In genomic region chr7:128208187-128208586, GRCm38 (mm10) we compare ENCODE assay signal across 9 mouse cellular contexts. TPM values are rescaled to one million over a fixed set of nuclear protein-coding genes. Genes with fewer than 3 reads are reported as not detected.
DNase-seq lines count a peak whose midpoint lies in the region; ATAC-seq and TF ChIP-seq lines count a peak whose summit lies in the region.
"Had no signal": no experiment of that assay in that cellular context is flagged by ENCODE, and none has a peak within 500 bp of the region (broad histone marks: within the 10 kb centered on the region; RNA-seq: fewer than 3 reads in every experiment).

No protein-coding gene starts in this region.

- POLR2A ChIA-PET in Patski (lab: Charles Lee): no interaction called here

- peaks cover 5% of the 10 kb centered on the region for H3K27me3 ChIP-seq in Patski

- CTCF ChIA-PET in Patski (lab: Charles Lee): interaction anchor here (0.6 kb wide), 1 partner anchor 410 kb away, joined by 3 read pairs; no protein-coding TSS in a partner anchor

- intact Hi-C loops in heart, postnatal 14 days (cut with DNase I): loop anchor here (2.0 to 10.0 kb wide), 2 partner anchors 103 to 263 kb away; partner anchors contain the start of gene Prss36
- intact Hi-C loops in left cerebral cortex, postnatal 36 days (cut with DNase I): loop anchor here (2.0 to 5.0 kb wide), 2 partner anchors 109 to 221 kb away; no protein-coding TSS in a partner anchor

- in situ Hi-C loops in Patski (cut with MboI; ENCODE audit: low pct_unique_long_range_greater_than_20kb): loop anchor here (5.0 to 25.0 kb wide), 3 partner anchors 106 to 546 kb away; partner anchors contain the start of gene Pycard

- ATAC-seq in Patski: no peak

- TF ChIP-seq CTCF in Patski (IDR thresholded peaks at IDR 0.05): peak; percentile 88

- DNase-seq in left cerebral cortex, adult 18-20 months (ENCODE audit: low spot score in 2 of 2): peak; percentile 54 to 74
- no peak for DNase-seq in left cerebral cortex, adult 11 months (ENCODE audit: low spot score)
- peak; percentile 9 for DNase-seq in Patski (ENCODE audit: low read depth, low spot score)
- DNase-seq in cerebellum, adult 9-11 months: peak; percentile 42
- DNase-seq in heart, postnatal 14 days: peak; percentile 53 to 77
- DNase-seq in left cerebral cortex, postnatal 36 days (ENCODE audit: low spot score in 2 of 2): peak; percentile 16 to 60
- peak; percentile 35 for DNase-seq in ovary, postnatal 36 days (ENCODE audit: low spot score)
- DNase-seq in thymus, postnatal 25 days: peak; percentile 62

RNA-seq across cellular contexts. Expression of gene Cox6a2, which starts 2.0 kb away (rescaled TPM):
- 10 to 100 TPM in 1 of 2 experiments, 1 to 10 TPM in 1; 7.5 to 10.4 TPM for total RNA-seq in left cerebral cortex, adult 18-20 months (2021)
- 0.30 TPM for polyA plus RNA-seq in Patski (2021)
- 1,000 to 10,000 TPM; 1,548 to 1,671 TPM for total RNA-seq in heart, postnatal 14 days (2021)
- total RNA-seq in left cerebral cortex, postnatal 36 days (2021): 1 to 10 TPM; 7.4 to 8.7 TPM

RNA-seq across cellular contexts. Expression of gene Armc5, which starts 29.0 kb away (rescaled TPM):
- 10 to 100 TPM; 12.2 to 14.7 TPM for total RNA-seq in left cerebral cortex, adult 18-20 months (2021)
- polyA plus RNA-seq in Patski (2021): 17.3 TPM
- total RNA-seq in heart, postnatal 14 days (2021): 1 to 10 TPM; 7.8 to 9.0 TPM
- 10 to 100 TPM; 11.3 to 13.6 TPM for total RNA-seq in left cerebral cortex, postnatal 36 days (2021)

RNA-seq across cellular contexts. Expression of gene 9130023H24Rik, which starts 29.6 kb away (rescaled TPM):
- 1 to 10 TPM; 2.9 to 3.6 TPM for total RNA-seq in left cerebral cortex, adult 18-20 months (2021)
- polyA plus RNA-seq in Patski (2021): 5.4 TPM
- 1 to 10 TPM; 3.1 to 3.4 TPM for total RNA-seq in heart, postnatal 14 days (2021)
- 1 to 10 TPM; 2.7 to 3.7 TPM for total RNA-seq in left cerebral cortex, postnatal 36 days (2021)

RNA-seq across cellular contexts. Expression of gene Tgfb1i1, which starts 38.4 kb away (rescaled TPM):
- 10 to 100 TPM; 21.6 to 22.8 TPM for total RNA-seq in left cerebral cortex, adult 18-20 months (2021)
- polyA plus RNA-seq in Patski (2021): 98.6 TPM
- total RNA-seq in heart, postnatal 14 days (2021): 10 to 100 TPM; 31.9 to 32.2 TPM
- 10 to 100 TPM; 19.0 to 22.6 TPM for total RNA-seq in left cerebral cortex, postnatal 36 days (2021)

RNA-seq across cellular contexts. Expression of gene Itgad, which starts 54.0 kb away (rescaled TPM):
- total RNA-seq in left cerebral cortex, adult 18-20 months (2021): not detected
- polyA plus RNA-seq in Patski (2021): not detected
- under 1 TPM in 1 of 2 experiments, not detected in 1; 0.17 TPM for total RNA-seq in heart, postnatal 14 days (2021)
- total RNA-seq in left cerebral cortex, postnatal 36 days (2021): 1 to 10 TPM in 1 of 2 experiments, under 1 TPM in 1; 0.45 to 1.3 TPM
- total RNA-seq: gastrocnemius, postnatal 4 days had no signal

Comparison
In these comparisons a context has a peak if more than half of its experiments do, and no peak if none do; other contexts are left out.
1. RNA of gene Cox6a2, which starts 2.0 kb away (total RNA-seq): 1,548 to 1,671 TPM in heart, postnatal 14 days; 7.5 to 10.4 TPM in left cerebral cortex, adult 18-20 months and 7.4 to 8.7 TPM in left cerebral cortex, postnatal 36 days; every median in the first group is over 100 times any median in the second.